Mouse (Mus musculus): ENCODE data around the gene Gstm6.

DNA sequence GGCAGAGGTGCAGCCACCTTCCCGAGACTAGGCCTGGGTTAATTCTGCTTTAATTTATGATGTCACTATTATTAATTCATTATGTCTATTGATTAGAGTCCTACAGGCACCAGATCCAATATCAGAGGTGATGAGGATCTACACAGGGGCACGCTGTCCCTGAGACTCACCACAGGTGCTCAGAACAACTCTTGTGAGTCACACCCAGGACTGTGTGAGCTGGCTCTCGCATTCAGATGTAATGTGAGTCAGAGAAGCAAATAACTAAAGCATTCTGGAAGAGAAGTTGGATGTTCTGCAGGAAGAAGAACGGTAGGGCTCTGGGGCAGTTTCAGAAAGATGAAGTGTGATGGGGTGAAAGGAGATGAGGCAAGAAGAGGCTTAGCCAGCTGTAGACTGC is 14.3 kb downstream of the Gstm6 start:
- TF ChIP-seq CTCF (conservative IDR thresholded peaks at IDR 0.05; ENCODE audit: insufficient read depth, insufficient read length, low read depth, low read length) (no peak), POLR2A (IDR thresholded peaks at IDR 0.05; ENCODE audit: low read depth, low read length) (no peak)
